Mouse (Mus musculus): ENCODE measurements around the gene Plcl2.
"Not testable (repeated sequence)": the region's sequence is repeated elsewhere in the genome, so short reads cannot be mapped to it uniquely, and the experiment has no call there.

Gene Plcl2

GRCm38 (mm10) chr17:50620794-50621537 is 111.8 kb downstream of the Plcl2 start:
- no peak for DNase-seq (ENCODE audit: low read depth, low spot score)

GRCm38 (mm10) chr17:50621996-50622395 is 112.8 kb downstream of the Plcl2 start:
- no peak for DNase-seq (ENCODE audit: low read depth, low spot score)

GRCm38 (mm10) chr17:50625584-50625983 is 116.4 kb downstream of the Plcl2 start:
- DNase-seq (ENCODE audit: low read depth, low spot score) = no peak

GRCm38 (mm10) chr17:50627658-50628057 is 118.5 kb downstream of the Plcl2 start:
- DNase-seq (ENCODE audit: low read depth, low spot score) = no peak

GRCm38 (mm10) chr17:50628716-50629115 is 119.5 kb downstream of the Plcl2 start:
- DNase-seq (ENCODE audit: low read depth, low spot score) = peak; percentile 60

- DNase-seq (ENCODE audit: low read depth, low spot score) = not testable (repeated sequence)
These were observed 121.8 kb downstream of the Plcl2 start for GRCm38 (mm10) chr17:50630992-50631391.

- peak; percentile 72 for DNase-seq (ENCODE audit: low read depth, low spot score)
These were observed 125.0 kb downstream of the Plcl2 start for GRCm38 (mm10) chr17:50634008-50634871.

GRCm38 (mm10) chr17:50635961-50636585 is 126.9 kb downstream of the Plcl2 start:
- DNase-seq (ENCODE audit: low read depth, low spot score) = no peak

- DNase-seq (ENCODE audit: low read depth, low spot score) = no peak
These were observed 129.6 kb downstream of the Plcl2 start for GRCm38 (mm10) chr17:50638791-50639190.

GRCm38 (mm10) chr17:50641076-50641610 is 131.9 kb downstream of the Plcl2 start:
- no peak for DNase-seq (ENCODE audit: low read depth, low spot score)

- no peak for DNase-seq (ENCODE audit: low read depth, low spot score)
These were observed 132.7 kb downstream of the Plcl2 start for GRCm38 (mm10) chr17:50641879-50642278.

- no peak for DNase-seq (ENCODE audit: low read depth, low spot score)
These were observed 134.2 kb downstream of the Plcl2 start for GRCm38 (mm10) chr17:50643356-50643755.

GRCm38 (mm10) chr17:50643989-50644388 is 134.8 kb downstream of the Plcl2 start:
- DNase-seq (ENCODE audit: low read depth, low spot score) = no peak

GRCm38 (mm10) chr17:50648141-50648540 is 138.9 kb downstream of the Plcl2 start:
- not testable (repeated sequence) for DNase-seq (ENCODE audit: low read depth, low spot score)

GRCm38 (mm10) chr17:50648757-50649419 is 139.7 kb downstream of the Plcl2 start:
- no peak for DNase-seq (ENCODE audit: low read depth, low spot score)

GRCm38 (mm10) chr17:50650535-50651223 is 141.5 kb downstream of the Plcl2 start:
- no peak for DNase-seq (ENCODE audit: low read depth, low spot score)

GRCm38 (mm10) chr17:50654741-50655415 is 145.7 kb downstream of the Plcl2 start:
- no peak for DNase-seq (ENCODE audit: low read depth, low spot score)

GRCm38 (mm10) chr17:50655416-50655776 is 146.2 kb downstream of the Plcl2 start:
- DNase-seq (ENCODE audit: low read depth, low spot score) = no peak

GRCm38 (mm10) chr17:50657321-50657720 is 148.1 kb downstream of the Plcl2 start:
- no peak for DNase-seq (ENCODE audit: low read depth, low spot score)

- DNase-seq (ENCODE audit: low read depth, low spot score) = no peak
These were observed 149.7 kb downstream of the Plcl2 start for GRCm38 (mm10) chr17:50658901-50659300.
